Mouse (Mus musculus) hindbrain, embryonic 10.5 days (tissue): ENCODE results near the gene Mafb. TPM values are rescaled to one million over a fixed set of nuclear protein-coding genes. Genes with fewer than 3 reads are reported as not detected.

Experiments used
- DNase-seq: peaks from one replicate; pipeline ENCODE4 v3.0.0-alpha.2; 2017; ENCODE audit warnings: low spot score
- H3K27ac ChIP-seq: fragments of 300-500 bp; sonication (generic); 2 replicates; pipeline ENCODE4 v1.5.1; 2016; ENCODE audit warnings: mild to moderate bottlenecking, moderate library complexity
- H3K27me3 ChIP-seq: fragments of 300-500 bp; sonication (generic); 2 replicates; pipeline ENCODE4 v1.6.1; 2016; ENCODE audit warnings: mild to moderate bottlenecking; ENCODE audit not compliant: poor library complexity, insufficient read depth, severe bottlenecking
- H3K36me3 ChIP-seq: fragments of 300-500 bp; sonication (generic); 2 replicates; pipeline ENCODE4 v1.6.1; 2016; ENCODE audit warnings: mild to moderate bottlenecking, moderate library complexity
- H3K4me1 ChIP-seq: fragments of 300-500 bp; sonication (generic); replicated peaks from 2 replicates; pipeline ENCODE4 v1.6.1; 2016; ENCODE audit warnings: mild to moderate bottlenecking
- H3K4me3 ChIP-seq: fragments of 300-500 bp; sonication (generic); 2 replicates; pipeline ENCODE4 v1.5.1; 2016; ENCODE audit warnings: mild to moderate bottlenecking, moderate library complexity
- H3K9me3 ChIP-seq: fragments of 300-500 bp; sonication (generic); 2 replicates; pipeline ENCODE4 v1.6.1; 2016; ENCODE audit warnings: mild to moderate bottlenecking, moderate library complexity
- WGBS: fragments of 180-500 bp; shearing (Covaris S2); methylation state at CpG from one replicate; pipeline ENCODE4 v1.1.7; 2016; 5-methylcytosine and 5-hydroxymethylcytosine counted together
- polyA plus RNA-seq: library from polyadenylated mRNA; unstranded; fragments of >200 nt; fragmentation: Nextera tagmentation; extraction: Ambion mirVana; gene quantifications from 2 replicates; pipeline ENCODE4 v1.2.1, GENCODE M21; 2016

Gene Mafb
- polyA plus RNA-seq, 1 experiment from 2014 or later = 16.9 TPM

- Histone ChIP-seq H3K9me3 (no peaks in the 10 kb centered on the region), H3K27ac (no peak overlapping the region), H3K27me3 (peaks cover 86% of the 10 kb centered on the region), H3K4me3 (no peak overlapping the region), H3K4me1 (peaks cover 46% of the 10 kb centered on the region), H3K36me3 (no peaks in the 10 kb centered on the region)
- WGBS = 1% methylated on average over 8 of the region's 8 CpGs
- DNase-seq = no peak
These were observed 6.5 kb downstream of the Mafb start for GRCm38 (mm10) chr2:160360234-160360874.

GRCm38 (mm10) chr2:160358896-160359295, 8.0 kb downstream of the Mafb start:
- H3K36me3 ChIP-seq = no peaks in the 10 kb centered on the region
- peaks cover 74% of the 10 kb centered on the region for H3K27me3 ChIP-seq
- no peak overlapping the region for H3K4me3 ChIP-seq
- H3K27ac ChIP-seq = no peak overlapping the region
- no peaks in the 10 kb centered on the region for H3K9me3 ChIP-seq
- 8% methylated on average over 4 of the region's 4 CpGs for WGBS
- peaks cover 36% of the 10 kb centered on the region for H3K4me1 ChIP-seq
- no peak for DNase-seq

GRCm38 (mm10) chr2:160357442-160357841, 9.4 kb downstream of the Mafb start:
- Histone ChIP-seq H3K4me3 (no peak overlapping the region), H3K9me3 (no peaks in the 10 kb centered on the region), H3K36me3 (no peaks in the 10 kb centered on the region), H3K4me1 (peaks cover 36% of the 10 kb centered on the region), H3K27me3 (peaks cover 61% of the 10 kb centered on the region), H3K27ac (no peak overlapping the region)
- DNase-seq = no peak
- 70% methylated on average over 4 of the region's 4 CpGs for WGBS

- no peak for DNase-seq
- Histone ChIP-seq H3K4me1 (peaks cover 36% of the 10 kb centered on the region), H3K27me3 (peaks cover 52% of the 10 kb centered on the region), H3K9me3 (no peaks in the 10 kb centered on the region), H3K4me3 (no peak overlapping the region), H3K36me3 (no peaks in the 10 kb centered on the region), H3K27ac (no peak overlapping the region)
- WGBS = 57% methylated on average over 5 of the region's 5 CpGs
These were observed 10.7 kb downstream of the Mafb start for GRCm38 (mm10) chr2:160356132-160356531.

- H3K9me3 ChIP-seq = no peaks in the 10 kb centered on the region
- H3K4me1 ChIP-seq = peaks cover 31% of the 10 kb centered on the region
- DNase-seq = no peak
- no peak overlapping the region for H3K4me3 ChIP-seq
- H3K27ac ChIP-seq = no peak overlapping the region
- WGBS = 63% methylated on average over 2 of the region's 2 CpGs
- H3K27me3 ChIP-seq = peaks cover 34% of the 10 kb centered on the region
- no peaks in the 10 kb centered on the region for H3K36me3 ChIP-seq
These were observed 12.5 kb downstream of the Mafb start for GRCm38 (mm10) chr2:160354319-160354718.

GRCm38 (mm10) chr2:160353581-160353980, 13.3 kb downstream of the Mafb start:
- Histone ChIP-seq H3K36me3 (no peaks in the 10 kb centered on the region), H3K4me1 (peaks cover 31% of the 10 kb centered on the region), H3K27ac (no peak overlapping the region), H3K27me3 (peaks cover 26% of the 10 kb centered on the region), H3K9me3 (no peaks in the 10 kb centered on the region), H3K4me3 (no peak overlapping the region)
- no peak for DNase-seq
- 62% methylated on average over 2 of the region's 2 CpGs for WGBS

- 28% methylated on average over 8 of the region's 8 CpGs for WGBS
- no peak for DNase-seq
These were observed 15.8 kb downstream of the Mafb start for GRCm38 (mm10) chr2:160351038-160351574.

GRCm38 (mm10) chr2:160349578-160349977, 17.3 kb downstream of the Mafb start:
- Histone ChIP-seq H3K4me1 (peaks cover 37% of the 10 kb centered on the region), H3K27me3 (0 out of 2 replicates have a peak, but pooled peaks cover 5% of the 10 kb centered on the region), H3K4me3 (no peak overlapping the region), H3K36me3 (no peaks in the 10 kb centered on the region), H3K27ac (no peak overlapping the region), H3K9me3 (no peaks in the 10 kb centered on the region)
- no peak for DNase-seq
- 77% methylated on average over 4 of the region's 4 CpGs for WGBS

More at GRCm38 (mm10) chr2:160351038-160351574, 15.8 kb downstream of the Mafb start:
- no peaks in the 10 kb centered on the region for H3K9me3 ChIP-seq
- H3K4me1 ChIP-seq = peaks cover 34% of the 10 kb centered on the region
- H3K4me3 ChIP-seq = no peak overlapping the region
- H3K27me3 ChIP-seq = 0 out of 2 replicates have a peak, but pooled peaks cover 8% of the 10 kb centered on the region
- no peaks in the 10 kb centered on the region for H3K36me3 ChIP-seq
- 0 out of 2 replicates have a peak overlapping the region, but pooled peaks have one; percentile 23 for H3K27ac ChIP-seq

- no peak overlapping the region for H3K4me3 ChIP-seq
- DNase-seq = peak; percentile 52
- WGBS = 25% methylated on average over 7 of the region's 7 CpGs
- no peaks in the 10 kb centered on the region for H3K36me3 ChIP-seq
- peaks cover 42% of the 10 kb centered on the region for H3K4me1 ChIP-seq
- 0 out of 2 replicates have a peak, but pooled peaks cover 5% of the 10 kb centered on the region for H3K27me3 ChIP-seq
- no peaks in the 10 kb centered on the region for H3K9me3 ChIP-seq
- H3K27ac ChIP-seq = peak overlapping the region; percentile 70
These were observed 18.1 kb downstream of the Mafb start for GRCm38 (mm10) chr2:160348796-160349195.

- H3K27me3 ChIP-seq = 0 out of 2 replicates have a peak, but pooled peaks cover 5% of the 10 kb centered on the region
- H3K4me3 ChIP-seq = no peak overlapping the region
- WGBS = 51% methylated on average over 4 of the region's 4 CpGs
- no peak for DNase-seq
- no peak overlapping the region for H3K27ac ChIP-seq
- H3K36me3 ChIP-seq = no peaks in the 10 kb centered on the region
- H3K9me3 ChIP-seq = no peaks in the 10 kb centered on the region
- H3K4me1 ChIP-seq = peaks cover 43% of the 10 kb centered on the region
These were observed 18.7 kb downstream of the Mafb start for GRCm38 (mm10) chr2:160348072-160348604.

GRCm38 (mm10) chr2:160345644-160346043, 21.2 kb downstream of the Mafb start:
- Histone ChIP-seq H3K4me3 (no peak overlapping the region), H3K4me1 (peaks cover 35% of the 10 kb centered on the region), H3K36me3 (no peaks in the 10 kb centered on the region), H3K27ac (no peak overlapping the region), H3K27me3 (no peaks in the 10 kb centered on the region), H3K9me3 (no peaks in the 10 kb centered on the region)
- no peak for DNase-seq

GRCm38 (mm10) chr2:160340121-160340520, 26.7 kb downstream of the Mafb start:
- Histone ChIP-seq H3K27ac (no peak overlapping the region), H3K36me3 (no peaks in the 10 kb centered on the region), H3K4me3 (no peak overlapping the region), H3K9me3 (no peaks in the 10 kb centered on the region), H3K4me1 (peaks cover 6% of the 10 kb centered on the region), H3K27me3 (no peaks in the 10 kb centered on the region)
- whole genome bisulfite sequencing = 60% methylated on average over 4 of the region's 4 CpGs
- DNase-seq = no peak

- no peak overlapping the region for H3K4me3 ChIP-seq
- peaks cover 6% of the 10 kb centered on the region for H3K4me1 ChIP-seq
- no peaks in the 10 kb centered on the region for H3K36me3 ChIP-seq
- DNase-seq = no peak
- no peaks in the 10 kb centered on the region for H3K9me3 ChIP-seq
- no peaks in the 10 kb centered on the region for H3K27me3 ChIP-seq
- no peak overlapping the region for H3K27ac ChIP-seq
- WGBS = 92% methylated on average over 5 of the region's 5 CpGs
These were observed 27.3 kb downstream of the Mafb start for GRCm38 (mm10) chr2:160339595-160339994.
